Mouse (Mus musculus) kidney, embryonic 15.5 days (tissue): ENCODE results near the gene Padi6. TPM values are rescaled to one million over a fixed set of nuclear protein-coding genes. Genes with fewer than 3 reads are reported as not detected.

ENCODE experiments used
- ATAC-seq: fragments of 200-750 bp; cut with Nextera tagmentation; replicated peaks from 2 replicates; pipeline ENCODE4 v1.8.0; 2017; ENCODE audit warnings: moderate TSS enrichment; ENCODE audit not compliant: low FRiP score
- H3K27ac ChIP-seq: fragments of 300-500 bp; sonication (generic); 2 replicates; pipeline ENCODE4 v1.5.1; 2015; ENCODE audit warnings: mild to moderate bottlenecking, inconsistent platforms
- H3K27me3 ChIP-seq: fragments of 300-500 bp; sonication (generic); 2 replicates; pipeline ENCODE4 v1.6.1; 2015; ENCODE audit warnings: inconsistent platforms
- H3K36me3 ChIP-seq: fragments of 300-500 bp; sonication (generic); 2 replicates; pipeline ENCODE4 v1.6.1; 2015; ENCODE audit warnings: inconsistent platforms
- H3K4me1 ChIP-seq: fragments of 300-500 bp; sonication (generic); 2 replicates; pipeline ENCODE4 v1.6.1; 2015; ENCODE audit warnings: inconsistent platforms
- H3K4me2 ChIP-seq: fragments of 300-500 bp; sonication (generic); 2 replicates; pipeline ENCODE4 v1.6.1; 2015; ENCODE audit warnings: moderate library complexity, mild to moderate bottlenecking, inconsistent platforms
- H3K4me3 ChIP-seq: fragments of 300-500 bp; sonication (generic); replicated peaks from 2 replicates; pipeline ENCODE4 v1.5.1; 2015; ENCODE audit warnings: mild to moderate bottlenecking, inconsistent platforms
- H3K9ac ChIP-seq: fragments of 300-500 bp; sonication (generic); 2 replicates; pipeline ENCODE4 v1.6.1; 2015; ENCODE audit warnings: mild to moderate bottlenecking, inconsistent platforms
- H3K9me3 ChIP-seq: fragments of 300-500 bp; sonication (generic); replicated peaks from 2 replicates; pipeline ENCODE4 v1.6.1; 2016; ENCODE audit warnings: inconsistent platforms
- WGBS: fragments of 180-500 bp; shearing (Covaris S2); methylation state at CpG from one replicate; pipeline ENCODE4 v1.1.7; 2015; ENCODE audit warnings: mixed read lengths; 5-methylcytosine and 5-hydroxymethylcytosine counted together
- polyA plus RNA-seq: library from polyadenylated mRNA; unstranded; fragments of >200 nt; fragmentation: Nextera tagmentation; extraction: Ambion mirVana; gene quantifications from 2 replicates; pipeline ENCODE4 v1.2.1, GENCODE M21; 2015

Gene Padi6
- polyA plus RNA-seq, 1 experiment from 2014 or later, result not detected

GRCm38 (mm10) chr4:140775876-140776275 lies 33.4 kb upstream of the Padi6 start:
- WGBS, result 89% methylated on average over 10 of the region's 10 CpGs
- no peak for ATAC-seq
- no peak overlapping the region for H3K4me3 ChIP-seq

GRCm38 (mm10) chr4:140774893-140775292 lies 32.5 kb upstream of the Padi6 start:
- Histone ChIP-seq H3K27ac (no peak overlapping the region), H3K9me3 (no peaks in the 10 kb centered on the region), H3K9ac (no peak overlapping the region), H3K4me3 (no peak overlapping the region), H3K27me3 (no peaks in the 10 kb centered on the region), H3K4me1 (peaks cover 28% of the 10 kb centered on the region), H3K36me3 (no peaks in the 10 kb centered on the region), H3K4me2 (no peak overlapping the region)
- WGBS, result 87% methylated on average over 9 of the region's 9 CpGs
- no peak for ATAC-seq

More at GRCm38 (mm10) chr4:140775876-140776275, 33.4 kb upstream of the Padi6 start:
- no peak overlapping the region for H3K4me2 ChIP-seq
- no peak overlapping the region for H3K27ac ChIP-seq
- H3K36me3 ChIP-seq, result no peaks in the 10 kb centered on the region
- no peaks in the 10 kb centered on the region; the same call in 1 of the 2 replicates for H3K9me3 ChIP-seq
- H3K4me1 ChIP-seq, result peaks cover 25% of the 10 kb centered on the region
- no peaks in the 10 kb centered on the region for H3K27me3 ChIP-seq
- H3K9ac ChIP-seq, result no peak overlapping the region

- no peaks in the 10 kb centered on the region for H3K9me3 ChIP-seq
- no peak within 1 kb of the TSS for H3K4me2 ChIP-seq
- peak; percentile 30 for ATAC-seq
- WGBS, result 82% methylated on average over 21 of the region's 21 CpGs
- no peak within 1 kb of the TSS for H3K9ac ChIP-seq
- H3K27ac ChIP-seq, result no peak within 1 kb of the TSS
- H3K4me3 ChIP-seq, result no peak within 1 kb of the TSS
- H3K4me1 ChIP-seq, result peaks cover 25% of the 10 kb centered on the region
- no peaks in the 10 kb centered on the region for H3K27me3 ChIP-seq
- H3K36me3 ChIP-seq, result no peaks in the 10 kb centered on the region
Measured at GRCm38 (mm10) chr4:140774025-140774800, 31.8 kb upstream of the Padi6 start, which contains the start of gene Padi4. Padi4 (minus strand) TSS chr4:140774236.

GRCm38 (mm10) chr4:140771091-140771490 lies 28.6 kb upstream of the Padi6 start:
- H3K9ac ChIP-seq, result no peak overlapping the region
- 16% methylated on average over 4 of the region's 4 CpGs for WGBS
- H3K27me3 ChIP-seq, result no peaks in the 10 kb centered on the region
- no peaks in the 10 kb centered on the region for H3K9me3 ChIP-seq
- H3K36me3 ChIP-seq, result no peaks in the 10 kb centered on the region
- H3K4me3 ChIP-seq, result no peak overlapping the region
- no peak for ATAC-seq
- H3K4me2 ChIP-seq, result no peak overlapping the region
- H3K27ac ChIP-seq, result no peak overlapping the region
- peaks cover 25% of the 10 kb centered on the region for H3K4me1 ChIP-seq

GRCm38 (mm10) chr4:140770433-140770832 lies 28.0 kb upstream of the Padi6 start:
- H3K27me3 ChIP-seq, result no peaks in the 10 kb centered on the region
- no peak; the same call in 1 of the 2 replicates for ATAC-seq
- peak overlapping the region; percentile 35 for H3K4me3 ChIP-seq
- H3K27ac ChIP-seq, result peak overlapping the region; percentile 48
- H3K4me1 ChIP-seq, result peaks cover 25% of the 10 kb centered on the region
- no peaks in the 10 kb centered on the region for H3K36me3 ChIP-seq
- H3K9me3 ChIP-seq, result no peaks in the 10 kb centered on the region
- no peak overlapping the region for H3K9ac ChIP-seq
- 6% methylated on average over 13 of the region's 13 CpGs for WGBS
- H3K4me2 ChIP-seq, result peak overlapping the region; percentile 55

GRCm38 (mm10) chr4:140768973-140769372 lies 26.5 kb upstream of the Padi6 start:
- no peak for ATAC-seq
- Histone ChIP-seq H3K27me3 (no peaks in the 10 kb centered on the region), H3K4me3 (no peak overlapping the region), H3K36me3 (no peaks in the 10 kb centered on the region), H3K9ac (no peak overlapping the region), H3K4me1 (peaks cover 25% of the 10 kb centered on the region), H3K4me2 (no peak overlapping the region), H3K9me3 (no peaks in the 10 kb centered on the region), H3K27ac (no peak overlapping the region)
- 86% methylated on average over 5 of the region's 5 CpGs for WGBS

- Histone ChIP-seq H3K4me2 (no peak overlapping the region), H3K27me3 (no peaks in the 10 kb centered on the region), H3K36me3 (no peaks in the 10 kb centered on the region), H3K9me3 (no peaks in the 10 kb centered on the region), H3K27ac (no peak overlapping the region), H3K4me1 (peaks cover 7% of the 10 kb centered on the region; the same call in 1 of the 2 replicates), H3K9ac (no peak overlapping the region), H3K4me3 (no peak overlapping the region)
- WGBS, result 80% methylated on average over 3 of the region's 3 CpGs
- no peak for ATAC-seq
Measured at GRCm38 (mm10) chr4:140765936-140766335, 23.5 kb upstream of the Padi6 start.

- Histone ChIP-seq H3K9me3 (no peaks in the 10 kb centered on the region), H3K36me3 (no peaks in the 10 kb centered on the region), H3K4me3 (no peak overlapping the region), H3K4me2 (no peak overlapping the region), H3K4me1 (peaks cover 2% of the 10 kb centered on the region), H3K27me3 (no peaks in the 10 kb centered on the region), H3K27ac (no peak overlapping the region), H3K9ac (no peak overlapping the region)
- ATAC-seq, result no peak
- WGBS, result 14% methylated on average over 9 of the region's 9 CpGs
Measured at GRCm38 (mm10) chr4:140763158-140763557, 20.7 kb upstream of the Padi6 start.

GRCm38 (mm10) chr4:140761601-140762000 lies 19.2 kb upstream of the Padi6 start:
- H3K9me3 ChIP-seq, result no peaks in the 10 kb centered on the region
- no peaks in the 10 kb centered on the region for H3K27me3 ChIP-seq
- 69% methylated on average over 7 of the region's 7 CpGs for WGBS
- H3K4me1 ChIP-seq, result peaks cover 11% of the 10 kb centered on the region
- no peak overlapping the region for H3K4me3 ChIP-seq
- no peak overlapping the region for H3K27ac ChIP-seq
- H3K9ac ChIP-seq, result no peak overlapping the region
- H3K4me2 ChIP-seq, result no peak overlapping the region
- ATAC-seq, result no peak
- H3K36me3 ChIP-seq, result no peaks in the 10 kb centered on the region

GRCm38 (mm10) chr4:140755811-140756210 lies 13.4 kb upstream of the Padi6 start:
- 80% methylated on average over 3 of the region's 3 CpGs for WGBS
- Histone ChIP-seq H3K9me3 (no peaks in the 10 kb centered on the region), H3K27me3 (peaks cover 3% of the 10 kb centered on the region; the same call in 1 of the 2 replicates), H3K36me3 (no peaks in the 10 kb centered on the region), H3K4me2 (no peak overlapping the region), H3K27ac (no peak overlapping the region), H3K9ac (no peak overlapping the region), H3K4me1 (peaks cover 11% of the 10 kb centered on the region), H3K4me3 (no peak overlapping the region)
- no peak for ATAC-seq

- Histone ChIP-seq H3K9ac (no peak overlapping the region), H3K4me2 (no peak overlapping the region), H3K27me3 (peaks cover 3% of the 10 kb centered on the region; the same call in 1 of the 2 replicates), H3K36me3 (no peaks in the 10 kb centered on the region), H3K27ac (no peak overlapping the region), H3K4me3 (no peak overlapping the region), H3K9me3 (no peaks in the 10 kb centered on the region), H3K4me1 (peaks cover 20% of the 10 kb centered on the region)
- no peak for ATAC-seq
- WGBS, result 58% methylated on average over 7 of the region's 7 CpGs
Measured at GRCm38 (mm10) chr4:140753366-140753765, 10.9 kb upstream of the Padi6 start.

- peak overlapping the region; percentile 53 for H3K4me2 ChIP-seq
- no peaks in the 10 kb centered on the region for H3K9me3 ChIP-seq
- WGBS, result 7% methylated on average over 19 of the region's 19 CpGs
- peak overlapping the region; percentile 20; the same call in 1 of the 2 replicates for H3K4me3 ChIP-seq
- H3K27me3 ChIP-seq, result peaks cover 3% of the 10 kb centered on the region; the same call in 1 of the 2 replicates
- no peak for ATAC-seq
- peak overlapping the region; percentile 12; the same call in 1 of the 2 replicates for H3K9ac ChIP-seq
- no peaks in the 10 kb centered on the region for H3K36me3 ChIP-seq
- no peak overlapping the region for H3K27ac ChIP-seq
- H3K4me1 ChIP-seq, result peaks cover 15% of the 10 kb centered on the region
Measured at GRCm38 (mm10) chr4:140750328-140750727, 7.9 kb upstream of the Padi6 start.
